Mouse (Mus musculus) CD8-positive naive resting alpha-beta T cell, adult 2 months (primary cell): ENCODE measurements around the gene Egfl7.

Experiments used
- DNase-seq, 2 experiments: peaks; one replicate each; pipeline ENCODE4 v3.0.0; 2022; ENCODE audit warnings: low read depth in 2 of 2, low spot score in 2 of 2

The Egfl7 gene

GRCm38 (mm10) chr2:26610526-26610925 is 30.7 kb downstream of the Egfl7 start:
- no peak for DNase-seq

DNA sequence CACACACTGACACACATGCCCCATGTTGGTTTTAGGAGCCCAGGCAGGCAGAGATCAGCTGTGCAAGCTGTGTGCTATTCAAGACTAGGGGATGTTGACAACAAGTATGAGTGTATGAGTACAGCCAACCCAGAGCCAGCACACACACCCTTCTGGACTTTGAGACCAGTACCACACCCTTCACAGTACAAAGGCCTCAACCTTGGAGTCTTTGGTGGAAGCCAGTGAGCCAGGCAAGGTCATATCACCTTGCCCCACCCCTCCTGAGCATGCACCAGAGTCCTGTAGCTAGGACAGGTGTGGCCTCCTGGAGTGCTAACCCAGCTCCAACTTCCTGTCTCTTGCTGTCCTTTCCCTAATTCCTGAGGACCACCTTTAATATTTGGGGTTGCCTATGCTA is 31.2 kb downstream of the Egfl7 start:
- no peak for DNase-seq

- DNase-seq, result no peak
Measured at GRCm38 (mm10) chr2:26611896-26612295, 32.1 kb downstream of the Egfl7 start.

DNA sequence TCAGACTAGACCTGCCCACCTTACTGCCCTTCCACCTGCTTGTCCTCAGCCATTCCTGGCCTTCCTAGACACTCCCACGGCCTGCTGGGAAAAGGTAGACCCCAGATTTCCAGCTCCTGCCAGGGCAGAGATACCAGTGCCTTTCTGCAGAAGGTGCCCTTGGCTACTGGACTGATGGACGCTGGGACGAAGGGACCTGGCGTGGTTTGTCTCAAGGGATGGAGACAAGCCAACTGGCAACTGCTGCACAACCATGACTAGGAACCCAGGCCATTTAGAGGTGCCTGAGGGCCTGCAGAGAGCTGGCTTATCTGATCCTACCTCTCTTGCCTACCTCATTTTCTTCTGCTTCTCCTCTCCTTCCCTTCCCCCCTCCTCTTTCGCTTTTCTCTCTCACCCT is 35.1 kb downstream of the Egfl7 start:
- DNase-seq, result no peak

- DNase-seq, result no peak
Measured at GRCm38 (mm10) chr2:26615459-26616124, 35.8 kb downstream of the Egfl7 start.

GRCm38 (mm10) chr2:26617331-26617730 is 37.5 kb downstream of the Egfl7 start:
- DNase-seq, result no peak

- DNase-seq, result no peak
Measured at GRCm38 (mm10) chr2:26617928-26618327, 38.1 kb downstream of the Egfl7 start.

DNA sequence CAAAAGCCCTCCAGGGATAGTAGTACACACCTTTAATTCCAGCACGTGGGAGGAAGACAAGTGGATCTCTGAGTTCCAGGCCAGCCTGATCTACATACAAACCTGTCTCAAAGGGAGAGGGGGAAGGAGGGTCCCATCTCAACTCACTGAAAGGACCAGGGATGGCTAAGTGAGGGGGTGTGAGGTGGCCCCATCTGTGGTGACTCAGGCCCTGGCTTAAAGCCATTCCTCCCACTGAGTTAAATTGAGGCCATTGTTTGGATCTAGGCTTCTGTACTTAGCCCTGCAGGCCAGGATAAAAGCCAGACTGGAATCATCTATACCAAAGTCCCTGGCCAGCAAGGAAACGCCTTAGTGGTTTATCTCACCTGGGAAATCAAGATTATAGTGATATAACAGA is 41.4 kb downstream of the Egfl7 start:
- DNase-seq, result no peak

GRCm38 (mm10) chr2:26622984-26623383 is 43.2 kb downstream of the Egfl7 start:
- peak; percentile 39 to 52 for DNase-seq

- DNase-seq, result no peak
Measured at GRCm38 (mm10) chr2:26625419-26625818, 45.6 kb downstream of the Egfl7 start.

DNA sequence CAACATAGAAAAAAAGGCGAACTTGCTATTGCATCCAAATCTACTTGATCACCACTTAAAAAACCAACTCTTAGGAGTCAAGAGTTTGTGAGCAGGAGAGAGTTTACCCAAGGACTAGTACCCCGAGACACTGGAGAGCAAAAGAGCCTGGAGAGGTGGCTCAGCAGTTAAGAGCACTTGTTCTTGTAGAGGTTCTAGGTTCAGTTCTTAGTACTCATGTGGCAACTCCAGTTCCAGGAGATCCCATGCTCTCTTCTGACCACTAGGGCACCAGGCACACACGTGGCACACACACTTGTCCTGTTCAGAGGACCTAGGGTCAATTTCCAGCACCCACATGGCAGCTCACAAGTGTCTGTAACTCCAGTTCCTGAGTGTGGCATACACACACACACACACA is 46.3 kb downstream of the Egfl7 start:
- DNase-seq, result no peak

DNA sequence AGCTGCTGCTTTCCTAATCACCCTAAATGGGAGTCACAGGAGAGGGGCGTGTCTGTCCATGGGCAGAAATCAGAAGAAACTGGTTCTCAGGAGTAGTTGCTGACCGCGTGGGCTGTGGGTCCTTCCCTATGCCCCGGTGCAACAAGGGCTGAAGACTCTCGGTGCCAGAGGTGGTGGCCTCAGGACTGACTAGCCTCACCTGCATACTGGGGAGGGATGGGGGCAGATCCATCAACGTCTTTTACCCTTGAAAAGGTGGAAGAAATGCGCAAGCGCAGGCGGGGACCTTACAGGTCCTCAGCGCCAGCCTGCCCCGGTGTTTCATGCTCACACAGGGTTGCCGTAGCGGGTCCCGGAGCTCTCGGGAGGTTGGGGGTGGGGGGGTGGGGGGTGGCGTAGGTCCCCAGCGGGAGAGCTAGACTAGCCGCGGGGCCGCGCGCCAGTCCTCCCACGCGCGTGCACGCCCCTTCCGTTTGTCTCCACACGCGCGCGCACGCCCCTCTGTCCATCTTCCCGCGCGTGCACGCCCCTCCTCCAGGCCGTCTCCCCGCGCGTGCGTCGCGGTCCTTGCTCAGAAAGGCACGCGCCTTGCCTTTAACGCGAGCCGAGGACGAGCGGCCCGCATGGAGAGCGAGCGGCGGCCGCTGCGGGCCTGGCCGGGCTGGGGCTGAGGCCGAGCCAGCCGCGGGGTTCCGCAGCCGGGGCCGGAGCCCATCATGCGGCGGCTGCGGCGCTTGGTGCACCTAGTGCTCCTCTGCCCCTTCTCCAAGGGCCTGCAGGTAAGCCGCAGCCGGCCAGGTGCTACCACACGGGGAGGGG is 48.3 kb downstream of the Egfl7 start, which contains the start of gene Fam69b:
TSS of gene Fam69b (plus strand) at position 537 of the 819 bp plus-strand sequence.
- DNase-seq, result peak in 1 of 2 experiments; percentile 30

- DNase-seq, result no peak
Measured at GRCm38 (mm10) chr2:26628792-26629437, 49.1 kb downstream of the Egfl7 start.

- no peak for DNase-seq
Measured at GRCm38 (mm10) chr2:26632541-26633395, 53.0 kb downstream of the Egfl7 start.

DNA sequence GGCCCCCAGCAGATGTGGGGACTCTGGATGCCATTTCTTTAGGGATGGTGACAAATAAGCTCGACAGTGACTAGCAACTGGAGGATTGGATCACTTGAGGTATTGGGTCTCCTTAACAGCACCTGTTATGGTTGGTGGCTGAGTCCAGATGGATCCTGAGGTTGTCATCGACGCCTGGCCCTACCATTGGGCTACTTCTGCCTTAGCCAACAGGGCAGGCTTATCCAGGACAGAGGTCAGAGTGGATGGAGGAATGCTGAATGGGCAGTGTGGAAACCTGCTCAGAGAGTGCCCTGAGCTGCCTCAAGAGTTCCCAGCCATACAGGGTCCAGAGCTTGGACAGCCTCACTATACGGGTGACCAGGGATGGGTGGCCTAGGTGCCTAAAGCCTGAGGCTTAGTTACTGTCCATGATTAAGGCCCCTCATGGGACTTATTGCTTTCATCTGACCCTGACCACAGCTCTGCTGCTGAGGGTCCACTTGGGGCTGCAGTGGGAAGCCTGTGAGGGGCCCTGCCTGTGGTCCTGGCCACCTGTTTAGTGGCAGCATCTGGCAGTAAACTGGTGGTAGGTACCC is 54.2 kb downstream of the Egfl7 start:
- DNase-seq, result no peak

GRCm38 (mm10) chr2:26634629-26635488 is 55.0 kb downstream of the Egfl7 start:
- DNase-seq, result no peak

GRCm38 (mm10) chr2:26635489-26636324 is 55.9 kb downstream of the Egfl7 start:
- no peak for DNase-seq

GRCm38 (mm10) chr2:26636325-26636635 is 56.5 kb downstream of the Egfl7 start:
- no peak for DNase-seq

GRCm38 (mm10) chr2:26637316-26637932 is 57.6 kb downstream of the Egfl7 start:
- no peak for DNase-seq
